Mouse (Mus musculus) midbrain, embryonic 11.5 days (tissue): Measurements from ENCODE around the gene Ddx17. TPM values are rescaled to one million over a fixed set of nuclear protein-coding genes. Genes with fewer than 3 reads are reported as not detected.

Experiments used
- ATAC-seq: fragments of 200-750 bp; cut with Nextera tagmentation; 2 replicates; pipeline ENCODE4 v1.8.0; 2017; ENCODE audit warnings: moderate TSS enrichment, moderate library complexity; ENCODE audit not compliant: low FRiP score
- DNase-seq: peaks from one replicate; pipeline ENCODE4 v3.0.0; 2015; ENCODE audit warnings: low spot score; ENCODE audit errors: missing footprints
- H3K27ac ChIP-seq: fragments of 300-500 bp; sonication (generic); 2 replicates; pipeline ENCODE4 v1.5.1; 2014; ENCODE audit warnings: low read depth, low read length
- H3K27me3 ChIP-seq: fragments of 300-500 bp; sonication (generic); 2 replicates; pipeline ENCODE4 v1.6.1; 2014; ENCODE audit warnings: mild to moderate bottlenecking, low read length, moderate library complexity, mixed read lengths; ENCODE audit not compliant: control insufficient read depth, insufficient read depth
- H3K36me3 ChIP-seq: fragments of 300-500 bp; sonication (generic); 2 replicates; pipeline ENCODE4 v1.6.1; 2014; ENCODE audit warnings: mild to moderate bottlenecking, low read length, moderate library complexity, mixed read lengths; ENCODE audit not compliant: control insufficient read depth, insufficient read depth
- H3K4me1 ChIP-seq: fragments of 300-500 bp; sonication (generic); 2 replicates; pipeline ENCODE4 v1.6.1; 2014; ENCODE audit warnings: low read length; ENCODE audit not compliant: control insufficient read depth, insufficient read depth
- H3K4me2 ChIP-seq: fragments of 300-500 bp; sonication (generic); 2 replicates; pipeline ENCODE4 v1.6.1; 2014; ENCODE audit warnings: mild to moderate bottlenecking, moderate library complexity
- H3K4me3 ChIP-seq: fragments of 300-500 bp; sonication (generic); 2 replicates; pipeline ENCODE4 v1.5.1; 2014; ENCODE audit warnings: low read depth, low read length
- H3K9ac ChIP-seq: fragments of 300-500 bp; sonication (generic); 2 replicates; pipeline ENCODE4 v1.6.1; 2014; ENCODE audit warnings: low read length
- H3K9me3 ChIP-seq: fragments of 300-500 bp; sonication (generic); 2 replicates; pipeline ENCODE4 v1.6.1; 2016; ENCODE audit warnings: low read length; ENCODE audit not compliant: control insufficient read depth
- WGBS: fragments of 180-500 bp; shearing (Covaris S2); extraction: QIAGEN DNeasy Blood & Tissue Kit; methylation state at CpG from one replicate; pipeline ENCODE4 v1.1.7; 2014; 5-methylcytosine and 5-hydroxymethylcytosine counted together
- polyA plus RNA-seq: library from polyadenylated mRNA; unstranded; fragments of >200 nt; fragmentation: Nextera tagmentation; extraction: Ambion mirVana; gene quantifications from 2 replicates; pipeline ENCODE4 v1.2.1, GENCODE M21; 2014

Ddx17 gene
- polyA plus RNA-seq, 1 experiment from 2014 or later, result 81.9 TPM

DNA sequence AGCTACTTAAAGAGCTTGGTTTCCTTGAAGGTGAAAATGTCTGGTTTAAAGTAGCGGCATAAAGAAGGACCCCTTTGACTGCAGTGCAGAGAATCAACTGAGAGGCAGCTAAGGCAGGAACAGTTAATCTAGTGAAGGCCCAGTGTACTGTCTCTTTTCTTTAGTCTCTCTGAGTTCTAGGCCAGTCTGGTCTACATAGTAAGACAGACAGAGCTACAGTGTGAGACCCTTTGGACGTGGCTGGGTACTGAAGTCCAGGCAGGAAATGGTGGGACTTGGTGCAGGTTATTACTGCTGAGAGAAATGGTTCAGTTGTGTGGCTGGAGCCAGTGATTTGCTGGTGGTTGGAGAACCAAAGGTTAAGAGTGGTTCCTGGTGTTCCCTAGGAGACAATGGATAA is 1.7 kb upstream of the Ddx17 start:
- Histone ChIP-seq H3K27me3 (no peaks in the 10 kb centered on the region), H3K4me2 (no peak overlapping the region), H3K27ac (no peak overlapping the region), H3K36me3 (peaks cover 6% of the 10 kb centered on the region; the same call in 1 of the 2 replicates), H3K9me3 (no peaks in the 10 kb centered on the region), H3K9ac (no peak overlapping the region), H3K4me3 (no peak overlapping the region), H3K4me1 (peaks cover 18% of the 10 kb centered on the region)
- peak; percentile 82 for DNase-seq
- WGBS, result 93% methylated on average over 2 of the region's 2 CpGs
- ATAC-seq, result no peak

DNA sequence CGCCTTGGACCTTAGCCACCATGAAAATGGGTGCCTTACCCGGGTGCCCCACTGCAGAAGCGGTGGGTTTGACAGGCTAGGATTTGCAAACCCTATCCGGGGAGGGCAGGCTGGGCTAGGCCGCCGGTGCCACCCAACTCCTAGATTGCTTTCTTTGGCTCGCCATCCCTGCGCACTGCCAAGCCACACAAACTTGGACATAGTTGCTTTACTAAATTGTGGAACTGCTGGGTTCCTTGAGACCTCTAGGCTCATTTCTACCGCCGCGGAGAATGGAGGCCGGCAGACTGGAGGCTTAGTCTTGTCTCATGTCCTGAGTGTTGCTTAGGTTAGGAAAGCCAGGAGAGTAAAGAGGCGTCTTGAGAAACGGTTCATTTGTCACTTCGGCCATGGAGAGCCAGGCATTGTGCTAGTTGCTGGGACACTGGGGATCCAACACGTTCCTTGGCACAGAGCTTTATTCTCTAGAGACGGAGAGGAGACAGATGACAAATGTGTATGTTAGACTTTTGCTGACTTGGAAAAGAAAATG is 814 bp upstream of the Ddx17 start:
- DNase-seq (no peak), ATAC-seq (peak; percentile 9; the same call in 1 of the 2 replicates)
- Histone ChIP-seq H3K9ac (peak overlapping the region; percentile 69), H3K27ac (peak overlapping the region; percentile 91), H3K4me1 (peaks cover 18% of the 10 kb centered on the region), H3K9me3 (no peaks in the 10 kb centered on the region), H3K4me3 (peak overlapping the region; percentile 92), H3K4me2 (peak overlapping the region; percentile 44), H3K36me3 (peaks cover 10% of the 10 kb centered on the region; the same call in 1 of the 2 replicates), H3K27me3 (no peaks in the 10 kb centered on the region)
- WGBS, result 81% methylated on average over 17 of the region's 17 CpGs

DNA sequence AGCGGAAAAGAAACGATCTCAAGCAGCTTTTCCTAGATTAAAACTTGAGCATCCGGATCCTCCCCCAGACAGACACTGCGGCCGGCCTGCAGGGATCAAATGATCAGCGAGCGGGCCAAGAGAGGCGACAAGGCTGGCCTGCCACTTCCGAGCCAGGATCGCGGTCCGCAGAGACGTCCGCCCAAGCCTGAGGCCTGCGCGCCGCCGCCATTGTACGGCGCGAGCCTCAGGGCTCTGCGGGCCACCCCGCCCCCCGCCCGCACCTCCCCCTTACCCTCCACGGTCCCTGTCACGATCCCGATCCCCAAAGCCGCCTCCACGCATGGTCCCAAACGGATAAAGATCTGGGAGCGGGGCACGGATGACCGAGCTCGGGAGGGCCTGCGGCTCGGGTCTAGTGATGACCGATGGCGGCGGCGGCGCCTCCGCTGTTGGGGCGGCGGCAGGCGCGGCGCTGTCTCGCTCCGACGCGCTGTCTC is 581 bp downstream of the Ddx17 start:
- H3K36me3 ChIP-seq, result peaks cover 15% of the 10 kb centered on the region; the same call in 1 of the 2 replicates
- peak overlapping the region; percentile 92 for H3K4me3 ChIP-seq
- H3K4me1 ChIP-seq, result peaks cover 18% of the 10 kb centered on the region
- H3K9me3 ChIP-seq, result no peaks in the 10 kb centered on the region
- H3K27me3 ChIP-seq, result no peaks in the 10 kb centered on the region
- peak overlapping the region; percentile 87 for H3K4me2 ChIP-seq
- peak; percentile 69 for ATAC-seq
- DNase-seq, result no peak
- H3K27ac ChIP-seq, result peak overlapping the region; percentile 90
- peak overlapping the region; percentile 99 for H3K9ac ChIP-seq
- under 1% methylated on average over 51 of the region's 52 CpGs for WGBS

DNA sequence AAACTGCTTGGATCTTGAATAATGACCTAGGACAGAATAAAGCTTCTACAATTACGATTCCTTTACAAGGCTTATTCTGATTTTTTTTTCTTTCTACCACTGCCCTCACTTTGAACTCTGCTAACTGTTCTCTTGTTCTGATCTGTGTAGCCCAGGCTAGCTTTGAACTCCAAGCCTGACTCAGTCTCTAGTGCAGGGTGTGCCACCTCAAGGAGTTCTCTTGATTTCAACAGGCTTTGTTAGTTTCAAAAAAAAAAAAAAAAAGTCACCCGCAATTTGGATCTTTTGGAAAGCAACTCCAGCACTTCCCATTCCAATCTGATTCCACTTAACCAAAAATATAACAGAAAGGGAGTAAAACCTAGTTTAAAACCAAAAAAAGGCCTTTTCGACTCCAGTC is 1.0 kb downstream of the Ddx17 start:
- H3K4me3 ChIP-seq, result peak overlapping the region; percentile 92
- H3K27ac ChIP-seq, result peak overlapping the region; percentile 90
- H3K9ac ChIP-seq, result peak overlapping the region; percentile 99
- ATAC-seq (no peak), DNase-seq (no peak)
- peaks cover 19% of the 10 kb centered on the region; the same call in 1 of the 2 replicates for H3K36me3 ChIP-seq
- WGBS, result 7% methylated on average over 3 of the region's 3 CpGs
- H3K4me2 ChIP-seq, result peak overlapping the region; percentile 87
- no peaks in the 10 kb centered on the region for H3K9me3 ChIP-seq
- H3K4me1 ChIP-seq, result peaks cover 18% of the 10 kb centered on the region
- no peaks in the 10 kb centered on the region for H3K27me3 ChIP-seq

DNA sequence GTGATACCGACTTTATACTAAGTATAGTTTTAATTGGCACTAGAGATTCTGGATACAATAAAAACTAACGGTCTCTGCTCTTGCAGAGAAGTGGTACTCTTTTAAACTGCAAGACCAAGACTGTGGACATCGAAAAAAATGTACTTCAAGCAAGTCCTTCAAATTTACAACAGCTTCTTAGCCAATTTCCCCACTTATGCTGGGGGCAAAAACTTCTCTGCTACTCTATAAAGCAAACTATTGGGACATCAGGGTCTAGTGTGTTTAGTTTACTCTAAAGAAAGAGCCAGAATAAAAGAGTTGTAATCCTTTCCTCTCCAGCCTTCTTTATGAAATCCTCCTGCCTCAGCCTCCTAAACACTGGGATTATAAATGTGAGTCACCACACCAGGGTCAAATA is 2.6 kb downstream of the Ddx17 start:
- no peak for ATAC-seq
- DNase-seq, result no peak
- Histone ChIP-seq H3K27me3 (no peaks in the 10 kb centered on the region), H3K9me3 (no peaks in the 10 kb centered on the region), H3K9ac (no peak overlapping the region), H3K4me3 (no peak overlapping the region; the same call in 1 of the 2 replicates), H3K4me1 (peaks cover 18% of the 10 kb centered on the region), H3K36me3 (peaks cover 31% of the 10 kb centered on the region), H3K4me2 (peak overlapping the region; percentile 87), H3K27ac (no peak overlapping the region)
- WGBS, result 95% methylated on average over 3 of the region's 3 CpGs

DNA sequence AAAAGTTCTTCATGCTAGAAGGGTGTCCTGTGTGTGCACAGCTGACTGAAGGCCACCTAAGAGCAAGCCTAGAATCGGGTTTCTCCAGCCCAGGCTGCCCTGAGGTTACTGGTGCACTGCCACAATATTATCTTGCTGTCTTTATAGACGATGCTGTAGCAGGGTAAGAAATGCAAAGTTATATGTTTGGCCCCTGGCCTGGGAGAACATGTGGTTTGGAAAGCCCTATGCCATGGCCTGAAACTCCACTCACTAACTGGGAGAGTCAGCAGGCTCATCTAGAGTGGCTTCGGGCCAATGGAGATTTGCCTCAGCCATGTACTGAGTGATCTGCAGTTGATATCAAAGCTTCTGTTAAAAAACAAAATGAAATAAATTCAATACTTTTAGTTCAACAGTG is 12.7 kb downstream of the Ddx17 start:
- H3K4me1 ChIP-seq, result no peaks in the 10 kb centered on the region
- no peak overlapping the region for H3K4me2 ChIP-seq
- DNase-seq (no peak), ATAC-seq (no peak)
- peaks cover 68% of the 10 kb centered on the region for H3K36me3 ChIP-seq
- 92% methylated on average over 3 of the region's 3 CpGs for WGBS
- H3K9me3 ChIP-seq, result no peaks in the 10 kb centered on the region
- no peak overlapping the region for H3K9ac ChIP-seq
- H3K4me3 ChIP-seq, result no peak overlapping the region
- no peaks in the 10 kb centered on the region for H3K27me3 ChIP-seq
- no peak overlapping the region for H3K27ac ChIP-seq

DNA sequence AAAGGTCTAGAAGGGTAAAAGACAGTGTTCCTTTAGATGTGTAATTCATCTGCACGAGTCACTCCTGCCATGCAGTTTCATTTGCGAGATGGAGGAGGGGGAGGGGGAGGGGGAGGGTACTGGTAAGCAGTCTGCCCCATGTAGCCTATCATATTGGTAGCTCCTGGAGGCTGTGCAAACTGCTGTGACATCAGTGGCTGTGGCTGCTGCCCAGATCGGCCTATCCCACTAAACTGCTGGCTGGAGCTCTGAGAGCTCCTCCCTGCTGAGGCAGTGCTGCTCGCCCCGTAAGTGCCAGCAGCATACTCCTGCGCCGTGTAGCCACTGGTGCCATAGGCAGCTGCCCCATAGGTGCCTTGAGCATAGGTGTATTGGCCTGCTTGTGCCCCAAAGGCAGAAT is 16.6 kb downstream of the Ddx17 start:
- Histone ChIP-seq H3K9me3 (no peaks in the 10 kb centered on the region), H3K4me1 (no peaks in the 10 kb centered on the region), H3K27ac (no peak overlapping the region), H3K9ac (no peak overlapping the region), H3K4me2 (no peak overlapping the region), H3K36me3 (peaks cover 54% of the 10 kb centered on the region), H3K27me3 (no peaks in the 10 kb centered on the region), H3K4me3 (no peak overlapping the region)
- ATAC-seq (no peak), DNase-seq (no peak)
- 87% methylated on average over 7 of the region's 7 CpGs for WGBS

DNA sequence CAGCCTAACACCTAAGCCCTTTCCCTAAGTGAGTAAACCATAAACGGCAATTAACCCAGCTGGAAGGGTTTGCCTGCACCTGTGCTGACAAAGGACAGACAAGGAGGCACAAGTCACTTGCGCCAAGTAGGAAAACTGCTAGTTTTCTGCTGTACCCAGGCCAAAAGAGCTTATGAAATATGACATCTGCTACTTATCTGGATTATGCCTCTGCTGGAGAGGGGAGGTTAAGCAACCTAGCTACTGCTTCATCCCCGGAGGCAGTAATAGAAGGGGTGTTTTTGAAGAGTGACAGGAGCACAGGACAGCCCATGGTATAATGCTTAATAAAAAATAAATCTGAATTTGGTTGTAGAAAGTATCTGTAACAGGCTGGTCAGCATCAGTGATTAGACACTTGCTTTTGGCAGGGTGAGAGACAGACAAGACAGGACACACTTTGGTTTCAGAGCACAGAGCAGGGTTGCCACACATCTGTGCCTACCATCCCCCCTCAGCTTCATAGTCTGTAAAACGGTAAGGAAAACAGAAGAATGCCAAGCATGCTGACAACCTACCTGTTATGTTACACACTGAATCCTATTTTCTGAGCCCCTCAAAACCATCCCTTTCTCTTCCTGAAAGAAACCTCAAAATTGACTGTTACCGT is 18.4 kb downstream of the Ddx17 start:
- Histone ChIP-seq H3K36me3 (peaks cover 40% of the 10 kb centered on the region), H3K9ac (no peak overlapping the region), H3K27ac (no peak overlapping the region), H3K27me3 (no peaks in the 10 kb centered on the region), H3K4me1 (no peaks in the 10 kb centered on the region), H3K4me2 (no peak overlapping the region), H3K9me3 (no peaks in the 10 kb centered on the region), H3K4me3 (no peak overlapping the region)
- DNase-seq (no peak), ATAC-seq (no peak)
- WGBS, result 84% methylated on average over 5 of the region's 5 CpGs

DNA sequence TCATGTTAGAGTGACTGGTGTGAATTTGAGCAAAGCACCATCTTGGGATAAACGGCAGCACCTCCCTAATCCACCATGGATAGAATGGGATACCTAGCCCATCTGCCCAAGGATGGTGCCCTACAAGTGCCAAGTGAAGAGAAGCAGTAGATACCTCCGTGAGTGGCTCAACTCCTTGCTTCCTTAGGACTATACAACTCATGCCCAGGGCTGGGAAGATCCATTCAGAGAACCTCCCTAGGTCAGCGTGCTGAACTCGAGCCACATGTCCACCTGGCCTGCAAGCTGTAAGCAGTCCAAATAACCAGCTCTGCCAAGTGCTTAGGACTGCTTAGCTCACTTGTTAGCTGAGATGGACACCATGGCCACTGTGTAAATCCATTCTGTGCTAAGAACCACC is 19.3 kb downstream of the Ddx17 start:
- Histone ChIP-seq H3K36me3 (peaks cover 40% of the 10 kb centered on the region), H3K4me3 (no peak overlapping the region), H3K4me1 (no peaks in the 10 kb centered on the region), H3K9me3 (no peaks in the 10 kb centered on the region), H3K27ac (no peak overlapping the region), H3K27me3 (no peaks in the 10 kb centered on the region), H3K9ac (no peak overlapping the region), H3K4me2 (no peak overlapping the region)
- DNase-seq (peak; percentile 91), ATAC-seq (no peak)
- WGBS, result 79% methylated on average over 4 of the region's 4 CpGs
